Mouse (Mus musculus) forebrain, embryonic 16.5 days (tissue): ENCODE results near the gene Dtx4. TPM values are rescaled to one million over a fixed set of nuclear protein-coding genes. Genes with fewer than 3 reads are reported as not detected.

ENCODE experiments used
- ATAC-seq: fragments of 200-750 bp; cut with Nextera tagmentation; 2 replicates; pipeline ENCODE4 v1.8.0; 2017; ENCODE audit warnings: mild to moderate bottlenecking, moderate library complexity
- H3K27ac ChIP-seq: fragments of 300-500 bp; sonication (generic); 2 replicates; pipeline ENCODE4 v1.5.1; 2014; ENCODE audit warnings: low read length, control low read depth
- H3K27me3 ChIP-seq: fragments of 300-500 bp; sonication (generic); replicated peaks from 2 replicates; pipeline ENCODE4 v1.6.1; 2014; ENCODE audit warnings: low read length; ENCODE audit not compliant: control insufficient read depth, insufficient read depth
- H3K36me3 ChIP-seq: fragments of 300-500 bp; sonication (generic); 2 replicates; pipeline ENCODE4 v1.6.1; 2014; ENCODE audit not compliant: control insufficient read depth, insufficient read depth
- H3K4me1 ChIP-seq: fragments of 300-500 bp; sonication (generic); replicated peaks from 2 replicates; pipeline ENCODE4 v1.6.1; 2014; ENCODE audit warnings: low read length; ENCODE audit not compliant: control insufficient read depth, insufficient read depth
- H3K4me2 ChIP-seq: fragments of 300-500 bp; sonication (generic); 2 replicates; pipeline ENCODE4 v1.6.1; 2014; ENCODE audit warnings: mild to moderate bottlenecking, low read length, control low read depth
- H3K4me3 ChIP-seq: fragments of 300-500 bp; sonication (generic); replicated peaks from 2 replicates; pipeline ENCODE4 v1.5.1; 2014; ENCODE audit warnings: mild to moderate bottlenecking, low read length, control low read depth
- H3K9ac ChIP-seq: fragments of 300-500 bp; sonication (generic); replicated peaks from 2 replicates; pipeline ENCODE4 v1.6.1; 2014; ENCODE audit warnings: low read depth, low read length, control low read depth
- H3K9me3 ChIP-seq: fragments of 300-500 bp; sonication (generic); 2 replicates; pipeline ENCODE4 v1.6.1; 2016; ENCODE audit warnings: low read length; ENCODE audit not compliant: control insufficient read depth
- WGBS: fragments of 180-500 bp; shearing (Covaris S2); extraction: QIAGEN DNeasy Blood & Tissue Kit; methylation state at CpG from one replicate; pipeline ENCODE4 v1.1.7; 2014; 5-methylcytosine and 5-hydroxymethylcytosine counted together
- polyA plus RNA-seq: library from polyadenylated mRNA; unstranded; fragments of >200 nt; fragmentation: Nextera tagmentation; extraction: Ambion mirVana; gene quantifications from 2 replicates; pipeline ENCODE4 v1.2.1, GENCODE M21; 2015

The Dtx4 gene
- polyA plus RNA-seq, 1 experiment from 2014 or later = 21.3 TPM

DNA sequence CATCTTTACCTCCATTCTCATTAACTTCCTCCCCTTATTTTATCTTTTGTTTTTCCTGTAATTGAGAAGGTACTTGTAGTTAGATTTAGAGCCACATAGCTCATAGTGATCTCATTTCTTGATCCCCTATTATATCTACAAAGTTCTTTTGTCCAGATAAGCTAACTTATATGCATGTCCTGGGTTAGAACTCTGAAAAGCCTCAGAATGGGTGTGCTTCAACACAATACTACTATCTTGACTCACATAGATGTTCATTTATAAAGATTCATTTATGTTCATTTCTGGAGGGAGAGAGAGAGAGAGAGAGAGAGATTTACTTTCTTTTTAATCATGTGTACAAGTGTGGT is 17.3 kb upstream of the Dtx4 start:
- Histone ChIP-seq H3K9ac (no peak overlapping the region), H3K36me3 (no peaks in the 10 kb centered on the region), H3K4me2 (peak overlapping the region; percentile 68), H3K4me1 (0 out of 2 replicates have a peak, but pooled peaks cover 4% of the 10 kb centered on the region), H3K9me3 (no peaks in the 10 kb centered on the region), H3K4me3 (no peak overlapping the region; the same call in 1 of the 2 replicates), H3K27me3 (no peaks in the 10 kb centered on the region), H3K27ac (no peak overlapping the region)
- ATAC-seq = no peak

DNA sequence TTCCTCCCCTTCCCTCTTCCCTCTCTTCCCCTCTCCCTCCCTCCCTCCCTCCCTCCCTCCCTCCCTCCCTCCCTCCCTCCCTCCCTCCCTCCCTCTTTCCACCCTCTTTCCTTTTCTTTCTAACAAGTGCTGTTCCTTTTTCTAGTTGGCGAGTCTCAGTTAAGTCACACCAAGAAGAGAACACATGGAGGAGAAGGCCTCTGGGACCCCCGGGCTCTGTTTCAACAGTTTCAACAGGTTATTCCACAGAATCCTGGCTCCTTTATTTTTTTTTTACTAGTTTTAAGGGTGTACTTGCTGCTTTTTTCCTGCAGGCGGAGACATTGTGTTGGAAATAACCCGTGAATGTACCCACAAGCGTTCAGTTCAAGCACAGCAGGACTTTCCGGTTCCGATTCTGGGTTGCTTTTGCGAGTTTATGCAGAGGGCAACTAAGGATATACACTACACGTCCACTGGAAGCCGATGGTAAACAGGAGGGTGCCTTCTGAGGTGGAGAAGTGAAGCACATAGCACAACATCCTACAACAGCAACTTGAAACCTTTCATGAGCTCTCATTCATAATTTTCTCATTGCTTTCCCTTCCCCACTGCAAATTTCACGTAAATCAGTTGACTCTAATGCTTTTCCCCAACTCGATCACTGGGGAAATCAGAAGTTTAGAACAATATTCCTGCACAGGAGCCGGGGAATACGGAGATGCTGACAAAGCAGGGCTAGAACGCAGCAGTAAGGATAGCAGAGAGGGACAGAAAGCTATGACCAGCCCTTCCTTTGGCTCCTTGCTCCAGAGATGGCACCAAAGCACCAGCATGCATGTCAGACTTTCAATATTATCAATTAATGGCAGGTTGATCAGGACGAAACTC is 16.7 kb upstream of the Dtx4 start:
- H3K4me2 ChIP-seq = peak overlapping the region; percentile 68
- no peaks in the 10 kb centered on the region for H3K9me3 ChIP-seq
- H3K27me3 ChIP-seq = no peaks in the 10 kb centered on the region
- no peaks in the 10 kb centered on the region for H3K36me3 ChIP-seq
- no peak overlapping the region; the same call in 1 of the 2 replicates for H3K27ac ChIP-seq
- peak overlapping the region; percentile 63 for H3K9ac ChIP-seq
- WGBS = under 1% methylated on average over 16 of the region's 16 CpGs
- peak; percentile 87 for ATAC-seq
- H3K4me3 ChIP-seq = peak overlapping the region; percentile 44
- 0 out of 2 replicates have a peak, but pooled peaks cover 4% of the 10 kb centered on the region for H3K4me1 ChIP-seq

GRCm38 (mm10) chr19:12514621-12515020 is 13.4 kb upstream of the Dtx4 start:
- H3K27ac ChIP-seq = no peak overlapping the region
- no peaks in the 10 kb centered on the region for H3K9me3 ChIP-seq
- no peak for ATAC-seq
- no peak overlapping the region for H3K4me2 ChIP-seq
- H3K9ac ChIP-seq = no peak overlapping the region
- no peak overlapping the region for H3K4me3 ChIP-seq
- H3K4me1 ChIP-seq = 0 out of 2 replicates have a peak, but pooled peaks cover 4% of the 10 kb centered on the region
- H3K36me3 ChIP-seq = no peaks in the 10 kb centered on the region
- H3K27me3 ChIP-seq = no peaks in the 10 kb centered on the region

GRCm38 (mm10) chr19:12502756-12503155 is 1.5 kb upstream of the Dtx4 start:
- no peak overlapping the region for H3K4me2 ChIP-seq
- H3K4me1 ChIP-seq = peaks cover 25% of the 10 kb centered on the region
- H3K9me3 ChIP-seq = no peaks in the 10 kb centered on the region
- H3K9ac ChIP-seq = no peak overlapping the region
- no peak overlapping the region for H3K4me3 ChIP-seq
- ATAC-seq = no peak
- H3K36me3 ChIP-seq = no peaks in the 10 kb centered on the region
- no peak overlapping the region for H3K27ac ChIP-seq
- H3K27me3 ChIP-seq = no peaks in the 10 kb centered on the region
- 92% methylated on average over 7 of the region's 7 CpGs for WGBS

DNA sequence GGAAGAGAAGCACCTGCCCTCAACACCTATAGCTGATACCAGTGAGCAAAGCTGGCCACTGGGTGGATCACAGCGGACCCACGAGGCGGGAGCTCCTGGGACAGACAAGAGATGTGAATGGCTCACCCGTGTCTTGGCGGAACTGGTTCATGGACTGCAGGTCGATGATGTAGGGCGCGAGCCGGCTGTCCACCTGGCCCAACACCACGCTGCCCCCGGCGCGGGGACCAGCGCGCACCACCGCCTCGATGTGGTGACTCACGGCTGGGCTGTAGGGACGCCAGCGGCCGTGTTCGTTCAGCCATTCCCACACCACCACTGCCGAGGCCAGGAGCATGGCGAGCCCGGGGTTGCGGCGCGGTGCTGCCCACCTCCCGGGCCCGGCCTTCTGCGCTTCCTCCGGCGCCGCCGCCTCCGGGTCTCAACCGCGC is 358 bp downstream of the Dtx4 start:
- under 1% methylated on average over 35 of the region's 38 CpGs for WGBS
- H3K9ac ChIP-seq = peak overlapping the region; percentile 86
- no peaks in the 10 kb centered on the region for H3K27me3 ChIP-seq

GRCm38 (mm10) chr19:12500124-12500523 is 1.1 kb downstream of the Dtx4 start:
- peak; percentile 36 for ATAC-seq
- WGBS = 0% methylated on average over 3 of the region's 3 CpGs
- H3K4me2 ChIP-seq = peak overlapping the region; percentile 78
- peak overlapping the region; percentile 86 for H3K9ac ChIP-seq
- H3K4me3 ChIP-seq = peak overlapping the region; percentile 74
- H3K36me3 ChIP-seq = no peaks in the 10 kb centered on the region
- H3K4me1 ChIP-seq = peaks cover 25% of the 10 kb centered on the region
- H3K27ac ChIP-seq = peak overlapping the region; percentile 27; the same call in 1 of the 2 replicates
- H3K27me3 ChIP-seq = no peaks in the 10 kb centered on the region
- H3K9me3 ChIP-seq = no peaks in the 10 kb centered on the region

More for the DNA sequence above, 358 bp downstream of the Dtx4 start:
- H3K36me3 ChIP-seq = no peaks in the 10 kb centered on the region
- H3K4me2 ChIP-seq = peak overlapping the region; percentile 78
- H3K4me1 ChIP-seq = peaks cover 25% of the 10 kb centered on the region
- H3K9me3 ChIP-seq = no peaks in the 10 kb centered on the region
- H3K27ac ChIP-seq = peak overlapping the region; percentile 88
- ATAC-seq = peak; percentile 51
- peak overlapping the region; percentile 74 for H3K4me3 ChIP-seq

GRCm38 (mm10) chr19:12499485-12499884 is 1.8 kb downstream of the Dtx4 start:
- Histone ChIP-seq H3K27ac (no peak overlapping the region), H3K27me3 (no peaks in the 10 kb centered on the region), H3K4me2 (peak overlapping the region; percentile 78), H3K4me1 (peaks cover 25% of the 10 kb centered on the region), H3K4me3 (peak overlapping the region; percentile 74), H3K9me3 (no peaks in the 10 kb centered on the region), H3K9ac (peak overlapping the region; percentile 86; the same call in 1 of the 2 replicates), H3K36me3 (no peaks in the 10 kb centered on the region)
- no peak for ATAC-seq
- WGBS = 0% methylated on average over 2 of the region's 2 CpGs

GRCm38 (mm10) chr19:12498941-12499340 is 2.3 kb downstream of the Dtx4 start:
- Histone ChIP-seq H3K4me3 (no peak overlapping the region), H3K4me2 (peak overlapping the region; percentile 78), H3K9ac (no peak overlapping the region), H3K27me3 (no peaks in the 10 kb centered on the region), H3K9me3 (no peaks in the 10 kb centered on the region), H3K4me1 (peaks cover 25% of the 10 kb centered on the region), H3K27ac (no peak overlapping the region), H3K36me3 (no peaks in the 10 kb centered on the region)
- 63% methylated on average over 1 of the region's 1 CpGs for WGBS
- ATAC-seq = no peak

DNA sequence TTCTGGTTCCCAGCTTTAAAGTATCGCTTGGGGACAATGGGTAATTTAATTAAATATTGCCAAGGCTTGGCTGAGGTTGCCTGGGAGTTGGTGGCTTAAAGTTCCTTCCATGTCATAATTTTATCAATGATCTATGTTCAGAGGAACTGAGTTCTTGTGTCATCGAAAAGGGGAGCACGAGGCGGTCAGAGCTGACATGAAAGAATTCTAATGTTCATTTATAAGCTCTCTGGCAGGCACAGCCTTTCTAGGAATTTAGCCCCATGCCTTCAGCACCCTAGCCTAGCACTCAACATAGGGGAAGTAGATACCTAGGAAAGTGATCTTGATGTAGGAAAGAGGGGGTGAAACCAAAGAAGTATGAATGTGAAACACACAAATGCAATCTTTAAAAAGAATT is 2.9 kb downstream of the Dtx4 start:
- no peaks in the 10 kb centered on the region for H3K36me3 ChIP-seq
- no peak overlapping the region for H3K9ac ChIP-seq
- 74% methylated on average over 4 of the region's 4 CpGs for WGBS
- H3K4me1 ChIP-seq = peaks cover 25% of the 10 kb centered on the region
- no peaks in the 10 kb centered on the region for H3K9me3 ChIP-seq
- no peak for ATAC-seq
- H3K27me3 ChIP-seq = no peaks in the 10 kb centered on the region
- no peak overlapping the region for H3K27ac ChIP-seq
- H3K4me2 ChIP-seq = no peak overlapping the region; the same call in 1 of the 2 replicates
- no peak overlapping the region for H3K4me3 ChIP-seq
